Mouse (Mus musculus): ENCODE measurements around the gene Kcnd3.

Kcnd3 gene

DNA sequence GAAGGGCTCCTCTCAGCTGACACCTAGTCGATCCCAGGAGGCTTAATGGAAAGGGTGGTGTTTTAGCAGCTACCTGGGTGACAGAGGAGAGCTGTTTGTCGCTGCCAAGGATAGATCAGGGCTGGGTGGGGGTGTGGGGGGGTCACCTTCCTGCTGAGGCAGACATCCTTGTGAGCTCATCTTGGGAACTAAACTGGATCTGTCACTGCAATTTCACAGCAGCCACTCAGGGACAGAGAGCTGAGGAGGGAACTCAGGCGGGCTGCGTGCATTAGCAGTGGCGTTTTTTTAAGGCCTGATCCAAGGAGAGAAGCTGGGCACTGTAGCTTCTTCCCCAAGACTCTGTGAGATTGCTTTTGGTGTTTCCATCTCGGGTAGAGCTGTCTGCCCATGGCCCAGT is 129.0 kb downstream of the Kcnd3 start:
- no peak for DNase-seq (ENCODE audit: low read depth, low spot score)

DNA sequence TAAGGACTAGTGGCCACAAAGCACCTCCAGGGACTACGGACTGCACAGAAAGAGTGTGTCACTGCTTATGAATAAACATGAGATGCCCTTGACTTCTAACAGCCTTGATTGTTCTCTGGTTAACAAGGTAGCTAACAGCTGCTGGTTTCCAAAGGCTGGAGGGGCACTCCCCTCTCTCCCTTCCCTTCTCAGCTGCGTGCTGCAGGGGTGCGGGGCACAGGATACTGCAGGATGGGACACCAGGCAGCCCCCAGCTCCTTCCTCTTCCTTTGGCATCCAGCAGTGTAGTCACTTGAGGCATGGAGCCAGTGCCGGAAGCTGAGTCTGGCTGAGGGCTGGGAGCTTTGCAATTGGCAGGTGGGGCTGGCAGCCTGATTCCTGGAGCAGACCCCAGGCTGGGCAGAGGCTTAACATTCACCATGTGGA is 133.6 kb downstream of the Kcnd3 start:
- DNase-seq (ENCODE audit: low read depth, low spot score) = no peak

GRCm38 (mm10) chr3:105590056-105590672 is 138.0 kb downstream of the Kcnd3 start:
- no peak for DNase-seq (ENCODE audit: low read depth, low spot score)

- DNase-seq (ENCODE audit: low read depth, low spot score) = no peak
These were observed 139.6 kb downstream of the Kcnd3 start for GRCm38 (mm10) chr3:105591766-105592165.

DNA sequence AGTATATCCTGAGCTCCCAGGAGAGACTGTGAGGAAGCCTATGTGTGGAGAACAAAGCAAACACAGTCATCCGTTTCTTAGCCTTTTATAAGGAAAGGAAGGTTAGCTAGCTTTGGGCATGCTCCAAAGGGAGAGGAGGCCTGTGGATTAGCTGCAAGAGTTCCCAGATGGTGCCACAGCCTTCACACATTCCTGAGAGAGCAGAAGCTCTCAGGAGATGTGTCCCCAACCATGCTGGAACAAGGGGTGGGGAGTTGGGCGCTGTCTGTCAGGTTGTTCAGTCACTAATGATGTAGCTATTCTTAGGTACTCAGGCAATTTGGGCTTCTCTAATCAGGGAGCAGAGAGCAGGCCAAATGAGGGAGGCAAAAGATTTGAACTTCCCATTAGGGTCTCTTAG is 140.1 kb downstream of the Kcnd3 start:
- DNase-seq (ENCODE audit: low read depth, low spot score) = no peak

DNA sequence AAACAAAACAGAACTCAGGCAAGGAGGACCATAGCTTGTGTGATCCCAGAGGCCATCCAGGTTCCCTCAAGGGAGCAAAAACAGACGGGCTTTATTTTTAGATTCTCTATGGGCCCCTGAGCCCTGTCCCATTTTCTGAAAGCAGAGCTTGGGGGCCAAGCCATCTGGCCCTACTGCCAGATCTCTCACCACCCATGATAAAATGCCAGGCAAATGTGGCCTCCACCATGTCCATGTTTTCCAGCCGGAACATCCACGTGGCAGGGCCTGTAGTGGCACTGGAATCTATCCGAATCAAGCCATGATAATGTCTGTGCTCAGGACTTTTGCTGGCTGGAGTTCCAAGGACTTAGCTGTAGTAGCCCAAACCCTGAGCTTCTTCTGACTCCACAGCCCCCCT is 148.4 kb downstream of the Kcnd3 start:
- no peak for DNase-seq (ENCODE audit: low read depth, low spot score)

GRCm38 (mm10) chr3:105602966-105603365 is 150.8 kb downstream of the Kcnd3 start:
- no peak for DNase-seq (ENCODE audit: low read depth, low spot score)

DNA sequence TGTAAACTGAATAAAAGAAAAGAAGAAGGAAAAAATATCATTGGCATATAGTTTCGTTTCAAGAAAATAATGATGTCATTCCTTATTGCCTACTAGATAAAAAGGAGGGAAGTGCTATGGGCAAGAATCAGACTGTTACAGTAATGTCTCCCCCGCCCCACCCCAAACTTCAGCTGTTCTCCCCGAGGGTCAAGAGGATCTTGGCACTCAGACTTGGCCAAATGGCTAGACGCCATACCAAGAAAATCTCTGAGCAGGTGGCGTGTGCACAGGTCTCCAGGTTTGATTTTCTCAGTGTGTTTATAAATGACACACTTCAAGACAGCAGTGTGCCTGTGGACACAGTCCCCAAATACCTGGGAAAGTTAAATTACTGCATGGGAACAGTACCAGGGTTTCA is 153.6 kb downstream of the Kcnd3 start:
- no peak for DNase-seq (ENCODE audit: low read depth, low spot score)

DNA sequence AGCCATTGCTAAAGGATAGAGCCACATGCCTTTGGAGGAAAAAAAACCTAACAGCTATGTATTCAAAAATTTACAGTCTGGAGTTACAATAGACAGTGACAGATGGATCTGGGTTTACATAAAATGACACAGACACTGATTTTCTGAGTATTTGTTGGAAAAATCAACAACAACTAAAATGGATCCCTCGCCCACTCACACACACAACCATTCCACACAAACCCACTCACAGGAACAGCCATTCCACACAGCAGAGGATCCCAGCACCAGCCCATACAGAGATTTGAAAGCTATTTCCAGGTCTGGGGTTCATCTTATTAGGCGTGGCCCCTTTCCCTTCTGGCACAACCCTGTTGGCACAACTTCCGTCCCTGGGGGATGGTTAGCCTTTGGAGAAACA is 156.7 kb downstream of the Kcnd3 start:
- no peak for DNase-seq (ENCODE audit: low read depth, low spot score)

DNA sequence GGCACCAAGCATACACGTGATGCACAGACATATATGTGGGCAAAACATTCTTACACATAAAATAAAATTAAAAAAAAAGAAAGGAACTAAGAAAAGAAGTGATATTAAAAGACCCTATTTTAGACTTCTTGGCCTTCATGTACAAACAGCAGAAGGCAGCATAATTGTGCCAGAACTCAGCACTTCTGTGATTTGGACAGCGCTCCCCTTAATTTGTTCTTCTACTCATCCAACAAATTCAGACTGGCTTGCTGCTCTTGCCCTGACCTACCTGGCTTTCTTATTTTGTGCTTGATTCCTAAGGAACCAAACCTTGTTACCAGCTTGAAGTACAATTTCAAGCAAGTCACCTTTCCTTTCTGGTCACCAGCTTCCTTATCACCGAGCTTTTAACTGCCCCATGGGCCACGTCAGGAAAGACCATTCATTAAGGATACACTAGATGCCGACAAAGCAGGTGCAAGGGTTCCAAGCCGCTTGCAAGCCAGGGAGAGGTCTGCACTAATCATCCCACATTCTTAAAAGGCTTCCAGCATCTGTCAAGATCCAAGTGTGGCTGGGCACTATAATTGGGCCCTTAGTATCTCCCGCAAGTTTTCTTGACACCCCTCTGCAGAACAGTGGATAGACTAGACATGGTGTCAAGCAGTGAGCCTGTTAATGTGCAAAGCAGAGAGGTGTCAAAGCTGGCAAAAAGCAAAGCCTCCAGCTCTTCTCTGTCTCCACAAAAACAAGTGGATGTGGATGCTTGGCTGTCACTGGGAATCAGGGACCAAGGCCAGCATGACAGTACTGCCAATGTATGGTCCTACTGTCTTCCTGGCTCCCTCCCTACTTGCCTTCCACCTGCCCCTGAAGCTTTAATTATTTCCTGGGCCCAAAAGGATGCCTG is 159.6 kb downstream of the Kcnd3 start:
- DNase-seq (ENCODE audit: low read depth, low spot score) = no peak

- no peak for DNase-seq (ENCODE audit: low read depth, low spot score)
These were observed 160.3 kb downstream of the Kcnd3 start for GRCm38 (mm10) chr3:105612423-105612814.

- DNase-seq (ENCODE audit: low read depth, low spot score) = no peak
These were observed 165.0 kb downstream of the Kcnd3 start for GRCm38 (mm10) chr3:105616861-105617743.

DNA sequence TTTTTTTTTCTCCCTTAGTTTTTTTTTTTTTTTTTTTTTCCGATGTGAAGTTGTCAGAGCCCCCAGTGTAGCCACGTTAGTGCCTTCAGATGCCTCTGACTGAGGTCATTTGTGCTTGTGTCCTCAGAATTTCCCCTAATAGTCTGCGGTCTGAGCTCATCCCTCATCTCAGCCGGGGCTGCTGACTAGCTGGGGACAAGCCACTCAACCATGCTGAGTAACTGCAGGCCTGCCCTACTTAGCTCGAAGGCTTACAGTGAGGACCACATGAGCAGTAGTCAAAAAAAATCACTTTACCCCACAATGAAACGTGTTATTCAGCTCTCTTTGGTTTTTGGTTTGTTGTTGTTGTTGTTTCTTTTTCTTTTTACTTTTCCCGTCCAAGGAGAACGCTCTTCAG is 169.0 kb downstream of the Kcnd3 start:
- DNase-seq (ENCODE audit: low read depth, low spot score) = no peak

DNA sequence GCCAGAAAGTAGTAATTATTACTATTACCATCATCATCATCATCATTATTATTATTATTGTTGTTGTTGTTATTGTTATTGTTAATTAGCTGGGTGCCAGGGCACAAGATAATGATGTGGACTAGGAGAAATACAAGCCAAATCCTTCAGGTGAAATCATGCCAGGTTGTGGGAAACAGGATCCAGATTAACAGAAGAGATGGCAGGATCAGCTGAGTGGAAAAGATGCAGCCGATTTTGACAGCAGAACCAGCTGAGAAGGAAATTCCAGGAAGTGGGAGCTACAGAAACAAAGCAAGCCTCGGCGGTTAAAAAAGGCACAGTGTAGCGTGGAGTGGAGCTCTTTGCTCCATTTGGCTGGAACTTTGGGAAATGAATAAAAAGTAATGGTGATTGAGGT is 171.0 kb downstream of the Kcnd3 start:
- no peak for DNase-seq (ENCODE audit: low read depth, low spot score)

- no peak for DNase-seq (ENCODE audit: low read depth, low spot score)
These were observed 173.8 kb downstream of the Kcnd3 start for GRCm38 (mm10) chr3:105625961-105626360.

DNA sequence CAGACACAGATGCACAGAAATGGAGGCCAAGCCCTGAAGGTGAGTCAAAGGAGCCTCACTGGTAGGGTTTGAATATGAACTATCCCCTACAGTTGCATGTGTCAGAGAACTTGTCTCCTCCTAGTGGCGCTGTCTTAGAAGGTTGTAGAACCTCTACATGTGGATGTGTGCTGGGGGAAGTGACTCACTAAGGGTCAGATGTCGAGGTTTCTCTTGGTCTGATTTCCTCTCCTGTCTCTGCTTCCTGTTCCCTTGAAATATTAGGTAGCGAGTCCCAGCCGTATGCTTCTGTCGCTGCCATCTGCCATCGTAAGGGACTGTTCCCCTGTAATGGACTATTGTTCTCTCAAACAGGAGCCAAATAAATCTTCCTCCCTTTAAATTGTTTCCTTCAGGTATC is 175.1 kb downstream of the Kcnd3 start:
- DNase-seq (ENCODE audit: low read depth, low spot score) = no peak

DNA sequence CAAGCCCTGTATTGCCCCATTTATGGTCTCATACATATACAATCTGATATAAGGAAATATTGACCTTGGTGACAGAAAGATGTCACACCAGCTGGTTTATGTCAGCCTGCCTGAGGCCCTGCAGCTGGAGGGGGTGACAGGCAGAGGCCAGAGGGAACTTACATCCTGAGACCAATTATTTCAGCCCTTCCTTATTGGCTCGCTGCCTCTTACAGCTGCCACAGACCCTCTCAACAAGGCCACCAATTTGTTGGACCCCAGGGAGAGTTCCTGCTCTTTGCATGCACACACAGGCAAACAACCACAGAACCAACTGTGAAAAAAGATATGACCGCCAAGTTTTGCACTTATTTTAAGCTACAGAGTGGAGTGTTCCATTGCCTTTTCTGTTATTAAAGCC is 180.2 kb downstream of the Kcnd3 start:
- DNase-seq (ENCODE audit: low read depth, low spot score) = no peak

DNA sequence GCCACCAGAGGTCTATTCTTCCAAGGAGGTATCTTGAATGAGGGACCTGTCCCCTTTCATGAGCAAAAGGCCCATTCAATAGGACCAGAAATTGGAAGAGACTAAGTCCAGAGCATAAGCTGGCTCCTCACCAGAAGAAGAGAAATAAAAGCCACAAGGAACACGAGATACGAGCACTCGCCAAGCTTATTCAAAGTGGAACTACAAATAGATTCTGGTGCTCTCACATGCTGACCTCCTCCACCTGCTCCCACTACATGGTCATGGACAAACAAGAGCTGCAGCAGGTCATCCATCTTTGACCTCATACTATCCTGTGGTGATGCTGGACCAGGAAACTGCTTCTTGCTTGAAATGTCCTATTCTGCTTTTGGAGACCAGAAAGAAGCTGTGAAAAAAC is 180.9 kb downstream of the Kcnd3 start:
- no peak for DNase-seq (ENCODE audit: low read depth, low spot score)

DNA sequence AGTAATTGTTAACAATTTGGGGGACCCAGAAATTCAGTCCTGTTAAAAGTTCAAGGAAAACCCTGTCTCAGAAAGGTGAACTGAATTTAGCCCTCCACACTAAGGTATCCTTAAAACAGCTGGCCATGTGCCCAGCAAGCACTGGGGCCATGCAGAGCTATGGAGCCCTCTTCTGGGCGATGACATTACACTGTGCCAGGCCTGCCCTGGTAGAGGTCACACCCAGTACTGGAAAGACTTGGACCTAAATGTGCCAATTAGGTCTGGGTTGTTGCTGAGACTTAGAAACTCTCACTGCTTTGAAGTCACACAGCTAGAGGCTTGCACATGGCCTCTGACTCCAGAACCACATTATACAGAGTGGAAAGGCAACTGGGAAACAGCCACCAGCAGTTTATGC is 190.1 kb downstream of the Kcnd3 start:
- DNase-seq (ENCODE audit: low read depth, low spot score) = no peak

DNA sequence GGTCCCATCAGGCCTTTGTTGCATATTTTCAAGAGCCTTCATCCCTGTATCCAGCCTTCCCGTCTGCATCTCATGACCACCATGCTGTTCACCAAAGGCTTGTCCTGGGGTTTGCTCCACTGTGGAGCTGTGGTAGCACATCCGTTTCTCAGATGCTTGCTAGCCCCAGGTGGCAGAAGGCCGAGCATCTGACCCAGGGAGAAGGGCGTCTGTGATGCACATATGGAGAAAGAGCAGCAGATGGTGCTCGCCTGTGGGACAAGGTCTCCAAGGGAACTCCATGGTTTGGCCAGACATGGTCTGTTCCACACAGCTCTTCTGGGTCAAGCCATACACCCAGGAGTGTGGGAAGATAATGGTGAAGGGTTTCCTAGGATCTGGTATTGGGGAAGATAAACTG is 191.4 kb downstream of the Kcnd3 start:
- no peak for DNase-seq (ENCODE audit: low read depth, low spot score)

DNA sequence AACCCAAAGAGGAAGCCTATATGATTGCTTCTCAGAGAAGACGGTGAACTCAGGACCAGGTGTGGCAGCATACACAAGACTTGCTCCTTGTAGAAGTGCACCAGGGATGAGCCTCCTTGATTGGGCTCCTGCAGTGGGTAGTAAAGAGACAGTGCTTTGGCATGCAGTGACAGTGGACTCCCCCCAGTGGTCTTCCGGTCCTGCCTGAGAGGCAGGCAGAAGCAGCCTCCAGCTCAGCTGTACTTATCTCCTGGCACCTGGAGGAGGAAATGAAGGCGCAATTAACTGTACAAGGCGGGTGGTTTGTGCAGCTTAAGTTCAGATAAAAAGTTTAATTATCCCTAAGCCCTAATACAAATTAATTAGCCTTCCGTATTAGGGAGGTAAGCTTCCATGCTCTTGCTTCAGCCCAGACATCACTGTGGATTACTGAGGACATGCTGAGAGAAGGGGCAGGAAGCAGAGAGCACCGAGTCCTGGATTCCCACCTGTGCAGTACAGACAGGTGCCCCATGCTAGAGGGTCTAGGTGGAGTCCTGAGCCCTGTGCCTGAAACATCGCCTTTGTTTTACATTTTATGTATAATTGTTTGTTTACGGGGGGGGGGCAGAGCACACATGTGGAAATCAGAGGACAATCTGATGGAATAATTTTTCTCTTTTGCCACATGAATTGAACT is 196.9 kb downstream of the Kcnd3 start:
- peak; percentile 24 for DNase-seq (ENCODE audit: low read depth, low spot score)

All from retina, postnatal 7 days (tissue).